Mouse (Mus musculus): ENCODE measurements around the gene Olfr1502.
"Not testable (repeated sequence)": the region's sequence is repeated elsewhere in the genome, so short reads cannot be mapped to it uniquely, and the experiment has no call there.

Olfr1502 gene

GRCm38 (mm10) chr19:13861495-13861894 lies at the start of gene Olfr1502:
Gene Olfr1502 (plus strand): TSS chr19:13861795.
- DNase-seq: no peak

- DNase-seq: no peak
Observed at GRCm38 (mm10) chr19:13812823-13813222, 48.8 kb upstream of the Olfr1502 start.

- DNase-seq: no peak
Observed at GRCm38 (mm10) chr19:13818827-13819226, 42.8 kb upstream of the Olfr1502 start.

- no peak for DNase-seq
Observed at GRCm38 (mm10) chr19:13819347-13819746, 42.2 kb upstream of the Olfr1502 start, which contains the start of gene Olfr1499. Gene Olfr1499 (minus strand): TSS chr19:13819447.

- no peak for DNase-seq
Observed at GRCm38 (mm10) chr19:13820847-13821246, 40.7 kb upstream of the Olfr1502 start.

GRCm38 (mm10) chr19:13828447-13828846 lies 33.1 kb upstream of the Olfr1502 start:
- DNase-seq: no peak

GRCm38 (mm10) chr19:13830388-13830787 lies 31.2 kb upstream of the Olfr1502 start, which contains the start of gene Olfr1500:
Gene Olfr1500 (minus strand): TSS chr19:13830488.
- DNase-seq: no peak

- not testable (repeated sequence) for DNase-seq
Observed at GRCm38 (mm10) chr19:13850592-13850991, 11.0 kb upstream of the Olfr1502 start, which contains the start of gene Olfr1501. Gene Olfr1501 (minus strand): TSS chr19:13850692.

- no peak for DNase-seq
Observed at GRCm38 (mm10) chr19:13897828-13898227, 36.2 kb downstream of the Olfr1502 start, which contains the start of gene Olfr1504. Gene Olfr1504 (minus strand): TSS chr19:13897928.
